Mouse (Mus musculus) forebrain, embryonic 16.5 days (tissue): ENCODE measurements around the gene Isy1. TPM values are rescaled to one million over a fixed set of nuclear protein-coding genes. Genes with fewer than 3 reads are reported as not detected.

Source experiments
- ATAC-seq: fragments of 200-750 bp; cut with Nextera tagmentation; 2 replicates; pipeline ENCODE4 v1.8.0; 2017; ENCODE audit warnings: mild to moderate bottlenecking, moderate library complexity
- H3K27ac ChIP-seq: fragments of 300-500 bp; sonication (generic); 2 replicates; pipeline ENCODE4 v1.5.1; 2014; ENCODE audit warnings: low read length, control low read depth
- H3K27me3 ChIP-seq: fragments of 300-500 bp; sonication (generic); replicated peaks from 2 replicates; pipeline ENCODE4 v1.6.1; 2014; ENCODE audit warnings: low read length; ENCODE audit not compliant: control insufficient read depth, insufficient read depth
- H3K36me3 ChIP-seq: fragments of 300-500 bp; sonication (generic); 2 replicates; pipeline ENCODE4 v1.6.1; 2014; ENCODE audit not compliant: control insufficient read depth, insufficient read depth
- H3K4me1 ChIP-seq: fragments of 300-500 bp; sonication (generic); replicated peaks from 2 replicates; pipeline ENCODE4 v1.6.1; 2014; ENCODE audit warnings: low read length; ENCODE audit not compliant: control insufficient read depth, insufficient read depth
- H3K4me2 ChIP-seq: fragments of 300-500 bp; sonication (generic); 2 replicates; pipeline ENCODE4 v1.6.1; 2014; ENCODE audit warnings: mild to moderate bottlenecking, low read length, control low read depth
- H3K4me3 ChIP-seq: fragments of 300-500 bp; sonication (generic); replicated peaks from 2 replicates; pipeline ENCODE4 v1.5.1; 2014; ENCODE audit warnings: mild to moderate bottlenecking, low read length, control low read depth
- H3K9ac ChIP-seq: fragments of 300-500 bp; sonication (generic); replicated peaks from 2 replicates; pipeline ENCODE4 v1.6.1; 2014; ENCODE audit warnings: low read depth, low read length, control low read depth
- H3K9me3 ChIP-seq: fragments of 300-500 bp; sonication (generic); 2 replicates; pipeline ENCODE4 v1.6.1; 2016; ENCODE audit warnings: low read length; ENCODE audit not compliant: control insufficient read depth
- WGBS: fragments of 180-500 bp; shearing (Covaris S2); extraction: QIAGEN DNeasy Blood & Tissue Kit; methylation state at CpG from one replicate; pipeline ENCODE4 v1.1.7; 2014; 5-methylcytosine and 5-hydroxymethylcytosine counted together
- polyA plus RNA-seq: library from polyadenylated mRNA; unstranded; fragments of >200 nt; fragmentation: Nextera tagmentation; extraction: Ambion mirVana; gene quantifications from 2 replicates; pipeline ENCODE4 v1.2.1, GENCODE M21; 2015

The Isy1 gene
- polyA plus RNA-seq, 1 experiment from 2014 or later, result 30.2 TPM

- H3K9me3 ChIP-seq, result no peaks in the 10 kb centered on the region
- H3K9ac ChIP-seq, result no peak overlapping the region
- no peak overlapping the region for H3K4me2 ChIP-seq
- no peak for ATAC-seq
- no peak overlapping the region for H3K27ac ChIP-seq
- no peaks in the 10 kb centered on the region for H3K27me3 ChIP-seq
- WGBS, result 88% methylated on average over 6 of the region's 6 CpGs
- H3K4me3 ChIP-seq, result no peak overlapping the region
- 0 out of 2 replicates have a peak, but pooled peaks cover 3% of the 10 kb centered on the region for H3K36me3 ChIP-seq
- peaks cover 5% of the 10 kb centered on the region for H3K4me1 ChIP-seq
Observed at GRCm38 (mm10) chr6:87787108-87787890, 51.3 kb downstream of the Isy1 start.

GRCm38 (mm10) chr6:87786621-87787020, 52.0 kb downstream of the Isy1 start:
- no peaks in the 10 kb centered on the region for H3K9me3 ChIP-seq
- no peak overlapping the region for H3K4me3 ChIP-seq
- 81% methylated on average over 5 of the region's 5 CpGs for WGBS
- ATAC-seq, result no peak
- no peak overlapping the region for H3K9ac ChIP-seq
- H3K27me3 ChIP-seq, result no peaks in the 10 kb centered on the region
- H3K4me1 ChIP-seq, result peaks cover 5% of the 10 kb centered on the region
- H3K4me2 ChIP-seq, result no peak overlapping the region
- H3K27ac ChIP-seq, result no peak overlapping the region
- no peaks in the 10 kb centered on the region for H3K36me3 ChIP-seq

GRCm38 (mm10) chr6:87784033-87784432, 54.6 kb downstream of the Isy1 start:
- Histone ChIP-seq H3K27ac (no peak overlapping the region), H3K4me1 (no peaks in the 10 kb centered on the region), H3K9ac (no peak overlapping the region), H3K27me3 (no peaks in the 10 kb centered on the region), H3K9me3 (no peaks in the 10 kb centered on the region), H3K4me3 (no peak overlapping the region), H3K4me2 (no peak overlapping the region), H3K36me3 (no peaks in the 10 kb centered on the region)
- 77% methylated on average over 8 of the region's 8 CpGs for WGBS
- no peak for ATAC-seq

- Histone ChIP-seq H3K9ac (no peak overlapping the region), H3K27ac (no peak overlapping the region), H3K9me3 (no peaks in the 10 kb centered on the region), H3K4me2 (no peak overlapping the region), H3K4me3 (no peak overlapping the region), H3K36me3 (no peaks in the 10 kb centered on the region), H3K27me3 (no peaks in the 10 kb centered on the region), H3K4me1 (no peaks in the 10 kb centered on the region)
- no peak for ATAC-seq
- 85% methylated on average over 10 of the region's 10 CpGs for WGBS
Observed at GRCm38 (mm10) chr6:87780546-87781301, 57.9 kb downstream of the Isy1 start.

GRCm38 (mm10) chr6:87779174-87780165, 59.1 kb downstream of the Isy1 start:
- Histone ChIP-seq H3K27me3 (no peaks in the 10 kb centered on the region), H3K4me2 (no peak overlapping the region), H3K27ac (no peak overlapping the region), H3K4me1 (no peaks in the 10 kb centered on the region), H3K36me3 (no peaks in the 10 kb centered on the region), H3K9me3 (no peaks in the 10 kb centered on the region), H3K9ac (no peak overlapping the region), H3K4me3 (no peak overlapping the region)
- no peak for ATAC-seq
- WGBS, result 86% methylated on average over 11 of the region's 11 CpGs

- no peak overlapping the region for H3K4me3 ChIP-seq
- no peaks in the 10 kb centered on the region for H3K9me3 ChIP-seq
- H3K9ac ChIP-seq, result no peak overlapping the region
- no peak for ATAC-seq
- H3K4me2 ChIP-seq, result no peak overlapping the region
- no peak overlapping the region for H3K27ac ChIP-seq
- H3K4me1 ChIP-seq, result no peaks in the 10 kb centered on the region
- WGBS, result 78% methylated on average over 11 of the region's 11 CpGs
- no peaks in the 10 kb centered on the region for H3K27me3 ChIP-seq
- H3K36me3 ChIP-seq, result no peaks in the 10 kb centered on the region
Observed at GRCm38 (mm10) chr6:87778294-87779173, 60.1 kb downstream of the Isy1 start.

GRCm38 (mm10) chr6:87777842-87778241, 60.8 kb downstream of the Isy1 start, which contains the start of gene Gp9:
Gene Gp9 (plus strand): TSS chr6:87778072.
- H3K4me3 ChIP-seq, result no peak within 1 kb of the TSS
- WGBS, result 72% methylated on average over 2 of the region's 2 CpGs
- H3K9ac ChIP-seq, result no peak within 1 kb of the TSS
- H3K4me2 ChIP-seq, result no peak within 1 kb of the TSS
- no peaks in the 10 kb centered on the region for H3K36me3 ChIP-seq
- H3K4me1 ChIP-seq, result no peaks in the 10 kb centered on the region
- H3K27me3 ChIP-seq, result no peaks in the 10 kb centered on the region
- H3K27ac ChIP-seq, result no peak within 1 kb of the TSS
- no peaks in the 10 kb centered on the region for H3K9me3 ChIP-seq
- no peak for ATAC-seq

GRCm38 (mm10) chr6:87776663-87777062, 61.9 kb downstream of the Isy1 start:
- H3K36me3 ChIP-seq, result no peaks in the 10 kb centered on the region
- H3K9me3 ChIP-seq, result no peaks in the 10 kb centered on the region
- no peak overlapping the region for H3K27ac ChIP-seq
- 90% methylated on average over 1 of the region's 1 CpGs for WGBS
- ATAC-seq, result no peak
- H3K4me2 ChIP-seq, result no peak overlapping the region
- H3K4me3 ChIP-seq, result no peak overlapping the region
- no peaks in the 10 kb centered on the region for H3K4me1 ChIP-seq
- H3K27me3 ChIP-seq, result no peaks in the 10 kb centered on the region
- H3K9ac ChIP-seq, result no peak overlapping the region
